Mouse (Mus musculus) heart, embryonic 14.5 days (tissue): ENCODE measurements around the gene Serpina1a. TPM values are rescaled to one million over a fixed set of nuclear protein-coding genes. Genes with fewer than 3 reads are reported as not detected.
"Not testable (repeated sequence)": the region's sequence is repeated elsewhere in the genome, so short reads cannot be mapped to it uniquely, and the experiment has no call there.

Source experiments
- ATAC-seq: fragments of 200-750 bp; cut with Nextera tagmentation; 2 replicates; pipeline ENCODE4 v1.8.0; 2017; ENCODE audit warnings: low read depth, moderate TSS enrichment; ENCODE audit not compliant: insufficient number of reproducible peaks, insufficient read depth, low FRiP score
- H3K27ac ChIP-seq, 2 experiments: fragments of 200-500 bp in 1 of 2; fragments of 300-500 bp in 1 of 2; sonication (generic) in 1 of 2; replicated peaks in 1 of 2; 2 replicates each; pipeline ENCODE4 v1.5.1; 2012 to 2014; ENCODE audit warnings: low read depth in 2 of 2, low read length in 2 of 2, control low read depth in 1 of 2, mild to moderate bottlenecking in 1 of 2, mixed read lengths in 1 of 2; ENCODE audit not compliant: control insufficient read depth in 1 of 2, insufficient read depth in 1 of 2
- H3K27me3 ChIP-seq: fragments of 300-500 bp; sonication (generic); 2 replicates; pipeline ENCODE4 v1.6.1; 2014; ENCODE audit warnings: mild to moderate bottlenecking, low read length, control low read depth; ENCODE audit not compliant: control insufficient read depth, insufficient read depth
- H3K36me3 ChIP-seq: fragments of 300-500 bp; sonication (generic); 2 replicates; pipeline ENCODE4 v1.6.1; 2014; ENCODE audit warnings: mild to moderate bottlenecking, control low read depth, low read length, mixed read lengths; ENCODE audit not compliant: control insufficient read depth, insufficient read depth
- H3K4me1 ChIP-seq, 2 experiments: fragments of 200-500 bp in 1 of 2; fragments of 300-500 bp in 1 of 2; sonication (generic) in 1 of 2; 2 replicates each; pipeline ENCODE4 v1.6.1; 2012 to 2014; ENCODE audit warnings: low read length in 2 of 2, control low read depth in 1 of 2, mixed read lengths in 1 of 2; ENCODE audit not compliant: control insufficient read depth in 2 of 2, insufficient read depth in 2 of 2
- H3K4me2 ChIP-seq: fragments of 300-500 bp; sonication (generic); 2 replicates; pipeline ENCODE4 v1.6.1; 2014; ENCODE audit warnings: mild to moderate bottlenecking, low read length
- H3K4me3 ChIP-seq, 2 experiments: fragments of 200-500 bp in 1 of 2; fragments of 300-500 bp in 1 of 2; sonication (generic) in 1 of 2; 2 replicates each; pipeline ENCODE4 v1.5.1; 2012 to 2014; ENCODE audit warnings: low read length in 2 of 2, mild to moderate bottlenecking in 2 of 2, control low read depth in 1 of 2, low read depth in 1 of 2, moderate library complexity in 1 of 2; ENCODE audit not compliant: control insufficient read depth in 1 of 2, insufficient read depth in 1 of 2
- H3K9ac ChIP-seq: fragments of 300-500 bp; sonication (generic); 2 replicates; pipeline ENCODE4 v1.6.1; 2014; ENCODE audit warnings: mild to moderate bottlenecking, low read length
- H3K9me3 ChIP-seq: fragments of 300-500 bp; sonication (generic); 2 replicates; pipeline ENCODE4 v1.6.1; 2016; ENCODE audit warnings: low read length, control low read depth; ENCODE audit not compliant: control insufficient read depth
- WGBS: fragments of 180-500 bp; shearing (Covaris S2); extraction: QIAGEN DNeasy Blood & Tissue Kit; methylation state at CpG from one replicate; pipeline ENCODE4 v1.1.7; 2014; 5-methylcytosine and 5-hydroxymethylcytosine counted together
- polyA plus RNA-seq: library from polyadenylated mRNA; unstranded; fragments of >200 nt; fragmentation: Nextera tagmentation; extraction: Ambion mirVana; gene quantifications from 2 replicates; pipeline ENCODE4 v1.2.1, GENCODE M21; 2014

The Serpina1a gene
- polyA plus RNA-seq, 1 experiment from 2014 or later = 0.23 TPM

- H3K9ac ChIP-seq, H3K4me2 ChIP-seq, H3K36me3 ChIP-seq, H3K27me3 ChIP-seq, H3K4me1 ChIP-seq, H3K4me3 ChIP-seq, H3K9me3 ChIP-seq, H3K27ac ChIP-seq, ATAC-seq: not testable (repeated sequence)
- WGBS = 60% methylated on average over 3 of the region's 4 CpGs
Observed at GRCm38 (mm10) chr12:103860571-103860970, 2.8 kb downstream of the Serpina1a start.

GRCm38 (mm10) chr12:103859584-103859983 is 3.8 kb downstream of the Serpina1a start:
- not testable (repeated sequence) for H3K4me2 ChIP-seq, H3K4me3 ChIP-seq, H3K4me1 ChIP-seq, H3K9ac ChIP-seq, H3K36me3 ChIP-seq, H3K27ac ChIP-seq, H3K9me3 ChIP-seq, H3K27me3 ChIP-seq, ATAC-seq
- WGBS = 50% methylated on average over 3 of the region's 3 CpGs

GRCm38 (mm10) chr12:103853032-103853431 is 10.3 kb downstream of the Serpina1a start:
- not testable (repeated sequence) for H3K4me3 ChIP-seq, H3K27me3 ChIP-seq, H3K4me2 ChIP-seq, H3K4me1 ChIP-seq, ATAC-seq, H3K27ac ChIP-seq, H3K9me3 ChIP-seq, H3K9ac ChIP-seq, H3K36me3 ChIP-seq
- WGBS = 72% methylated on average over 2 of the region's 2 CpGs

GRCm38 (mm10) chr12:103830273-103830672 is 33.1 kb downstream of the Serpina1a start, which contains the start of gene Serpina1b:
Gene Serpina1b (minus strand): TSS chr12:103830373.
- H3K36me3 ChIP-seq, H3K27ac ChIP-seq, H3K9ac ChIP-seq, H3K4me3 ChIP-seq, H3K27me3 ChIP-seq, H3K9me3 ChIP-seq, H3K4me2 ChIP-seq, H3K4me1 ChIP-seq, ATAC-seq: not testable (repeated sequence)
- WGBS = 69% methylated on average over 4 of the region's 4 CpGs

DNA sequence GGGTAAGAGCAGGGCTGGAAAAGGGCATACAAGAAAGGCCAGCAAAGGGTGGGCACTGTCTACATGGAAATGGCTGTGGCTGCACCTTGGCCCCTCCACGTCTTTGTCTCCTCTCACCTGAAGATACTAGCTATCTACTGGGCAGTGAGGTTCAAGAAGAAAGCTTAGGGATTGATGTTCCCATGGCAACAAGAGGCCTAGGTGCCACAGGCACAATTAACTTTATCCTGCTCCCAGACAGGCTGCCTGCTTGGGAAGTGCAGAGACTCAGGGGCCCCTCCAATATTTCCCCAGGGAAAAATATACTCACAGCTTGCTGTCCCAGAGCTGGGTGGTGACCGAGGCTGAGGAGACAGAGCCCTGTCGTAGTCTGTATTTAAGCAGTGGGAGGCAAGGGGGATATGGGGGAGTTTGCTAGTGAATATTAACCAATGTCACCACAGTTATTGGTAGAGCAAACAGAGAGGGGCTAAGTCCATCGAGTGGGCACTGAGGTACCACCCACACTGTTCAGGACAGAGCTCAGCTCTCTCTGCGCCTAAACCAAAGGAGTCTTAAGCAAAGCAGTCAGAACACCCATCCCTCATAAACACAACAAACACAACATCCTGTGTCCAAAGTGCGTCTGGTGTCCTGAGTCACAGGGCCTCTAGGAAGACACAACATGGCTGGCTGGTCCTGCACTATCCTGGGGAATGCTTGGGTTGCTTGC is 35.5 kb downstream of the Serpina1a start:
- not testable (repeated sequence) for H3K4me3 ChIP-seq, H3K36me3 ChIP-seq, H3K4me1 ChIP-seq, H3K9ac ChIP-seq, H3K9me3 ChIP-seq, ATAC-seq, H3K27ac ChIP-seq, H3K4me2 ChIP-seq, H3K27me3 ChIP-seq
- 78% methylated on average over 6 of the region's 6 CpGs for WGBS

GRCm38 (mm10) chr12:103823826-103824225 is 39.5 kb downstream of the Serpina1a start:
- not testable (repeated sequence) for H3K27me3 ChIP-seq, H3K4me1 ChIP-seq, H3K27ac ChIP-seq, H3K9ac ChIP-seq, ATAC-seq, H3K4me2 ChIP-seq, H3K9me3 ChIP-seq, H3K36me3 ChIP-seq, H3K4me3 ChIP-seq
- WGBS = 69% methylated on average over 5 of the region's 5 CpGs

Other genes with a start within 250 kb of the Serpina1a start
- gene Serpina10, start 232.1 kb downstream of the Serpina1a start, polyA plus RNA-seq = not detected in 2 replicates
- gene Serpina6, start 206.3 kb downstream of the Serpina1a start, polyA plus RNA-seq = 0.22 and 0.44 TPM in 2 replicates
- not detected in 2 replicates for gene Serpina16, start 187.4 kb downstream of the Serpina1a start, polyA plus RNA-seq
- not detected in 2 replicates for gene Serpina1f, start 168.0 kb downstream of the Serpina1a start, polyA plus RNA-seq
- gene Serpina1d, start 90.0 kb downstream of the Serpina1a start, polyA plus RNA-seq = not detected in 2 replicates
- gene Serpina1b, start 33.2 kb downstream of the Serpina1a start, polyA plus RNA-seq = 0.28 TPM in 1 of 2 replicates, not detected in the other
- not detected in 2 replicates for gene Serpina1c, start 41.3 kb upstream of the Serpina1a start, polyA plus RNA-seq
- gene Serpina1e, start 95.4 kb upstream of the Serpina1a start, polyA plus RNA-seq = not detected in 2 replicates
- gene Serpina11, start 126.4 kb upstream of the Serpina1a start, polyA plus RNA-seq = not detected in 2 replicates
- 0.27 and 0.36 TPM in 2 replicates for gene Serpina9, start 150.2 kb upstream of the Serpina1a start, polyA plus RNA-seq
- not detected in 2 replicates for gene Serpina12, start 180.9 kb upstream of the Serpina1a start, polyA plus RNA-seq
- not detected in 2 replicates for gene Serpina5, start 237.6 kb upstream of the Serpina1a start, polyA plus RNA-seq
- not detected in 2 replicates for gene Serpina3a, start 249.2 kb upstream of the Serpina1a start, polyA plus RNA-seq